Mouse (Mus musculus) left cerebral cortex, postnatal 36 days (tissue): ENCODE data around the gene Asrgl1. TPM values are rescaled to one million over a fixed set of nuclear protein-coding genes. Genes with fewer than 3 reads are reported as not detected.
A peak's percentile ranks its signal among the peaks of the same experiment; 100 is the strongest.
"Not testable (repeated sequence)": the region's sequence is repeated elsewhere in the genome, so short reads cannot be mapped to it uniquely, and the experiment has no call there.

Source experiments
- DNase-seq, 2 experiments: peaks; one replicate each; pipeline ENCODE4 v3.0.0; 2021 to 2022; ENCODE audit warnings: low spot score in 2 of 2, mixed read lengths in 1 of 2
- intact Hi-C: fragments of 180-260 bp; cut with DNase I; formaldehyde crosslinking; loops from one replicate; pipeline ENCODE4 v1.15.1; 2025
- total RNA-seq, 2 experiments: library from RNA; stranded (reverse); gene quantifications; 2 replicates each; pipeline ENCODE4 v1.2.3; 2021

Asrgl1 gene
- 100 to 1,000 TPM; 136 to 137 TPM for total RNA-seq

- intact Hi-C loops, result no loop called here
These were observed at the start of gene Asrgl1 for GRCm38 (mm10) chr19:9135512-9136331. Gene Asrgl1, minus strand, starts transcription at chr19:9135636.

DNA sequence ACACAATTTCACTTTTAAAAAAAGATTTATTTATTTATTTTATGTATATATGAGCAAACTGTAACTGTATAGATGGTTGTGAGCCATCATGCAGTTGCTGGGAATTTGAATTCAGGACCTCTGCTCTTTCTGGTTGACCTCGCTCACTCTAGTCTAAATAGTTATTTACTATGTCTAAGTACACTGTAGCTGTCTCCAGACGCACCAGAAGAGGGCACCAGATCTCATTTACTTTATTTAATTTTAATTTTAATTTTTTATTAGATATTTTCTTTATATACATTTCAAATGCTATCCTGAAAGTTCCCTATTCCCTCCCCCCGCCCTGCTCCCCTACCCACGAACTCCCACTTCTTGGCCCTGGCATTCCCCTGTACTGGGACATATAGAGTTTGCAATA lies 10.8 kb upstream of the Asrgl1 start:
- no peak for DNase-seq
- intact Hi-C loops, result no loop called here

More at GRCm38 (mm10) chr19:9135512-9136331, at the start of gene Asrgl1:
- DNase-seq, result peak; percentile 91 to 92

GRCm38 (mm10) chr19:9143639-9144125 lies 8.2 kb upstream of the Asrgl1 start:
- no peak for DNase-seq

GRCm38 (mm10) chr19:9143230-9143629 lies 7.8 kb upstream of the Asrgl1 start:
- no peak for DNase-seq
- intact Hi-C loops, result no loop called here

More at GRCm38 (mm10) chr19:9143639-9144125, 8.2 kb upstream of the Asrgl1 start:
- intact Hi-C loops, result no loop called here

DNA sequence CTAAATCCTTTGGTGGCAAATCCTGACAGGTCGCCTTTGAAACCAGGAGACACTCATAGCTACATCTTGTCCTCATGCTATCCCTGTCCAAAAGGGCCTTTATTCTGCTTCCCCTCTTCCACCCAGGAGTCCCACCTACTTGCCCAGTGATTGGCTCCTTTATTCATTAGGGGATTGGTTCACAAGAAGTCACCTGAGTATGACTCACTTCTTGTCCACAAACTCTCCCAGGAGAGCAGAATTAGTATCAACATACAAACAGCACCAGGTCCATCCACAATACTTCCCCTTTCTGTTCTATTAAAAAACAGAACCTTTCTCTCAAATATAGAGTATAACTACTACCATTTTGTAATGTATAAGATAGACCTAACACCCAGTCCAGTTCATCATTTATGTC lies 4.9 kb upstream of the Asrgl1 start:
- intact Hi-C loops, DNase-seq: not testable (repeated sequence)

DNA sequence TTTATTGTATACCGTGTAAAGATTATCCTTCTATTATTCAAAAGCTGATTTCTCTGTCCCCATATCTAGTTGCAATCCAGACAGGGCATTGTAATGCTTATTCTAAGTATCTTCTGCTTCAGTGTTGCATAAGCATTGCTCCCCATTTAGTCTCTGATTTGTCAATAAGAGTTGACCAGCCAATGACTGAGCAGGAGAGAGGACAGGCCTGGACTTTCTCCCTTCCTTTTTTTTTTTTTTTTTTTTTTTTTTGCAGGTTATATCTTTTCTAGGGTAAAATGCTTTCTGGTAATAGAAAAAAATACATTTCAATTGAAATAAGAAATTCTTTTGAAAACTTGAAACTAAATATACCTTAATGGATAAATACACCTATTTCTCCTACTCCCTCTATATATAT lies 1.7 kb upstream of the Asrgl1 start:
- DNase-seq, result no peak
- intact Hi-C loops, result no loop called here

DNA sequence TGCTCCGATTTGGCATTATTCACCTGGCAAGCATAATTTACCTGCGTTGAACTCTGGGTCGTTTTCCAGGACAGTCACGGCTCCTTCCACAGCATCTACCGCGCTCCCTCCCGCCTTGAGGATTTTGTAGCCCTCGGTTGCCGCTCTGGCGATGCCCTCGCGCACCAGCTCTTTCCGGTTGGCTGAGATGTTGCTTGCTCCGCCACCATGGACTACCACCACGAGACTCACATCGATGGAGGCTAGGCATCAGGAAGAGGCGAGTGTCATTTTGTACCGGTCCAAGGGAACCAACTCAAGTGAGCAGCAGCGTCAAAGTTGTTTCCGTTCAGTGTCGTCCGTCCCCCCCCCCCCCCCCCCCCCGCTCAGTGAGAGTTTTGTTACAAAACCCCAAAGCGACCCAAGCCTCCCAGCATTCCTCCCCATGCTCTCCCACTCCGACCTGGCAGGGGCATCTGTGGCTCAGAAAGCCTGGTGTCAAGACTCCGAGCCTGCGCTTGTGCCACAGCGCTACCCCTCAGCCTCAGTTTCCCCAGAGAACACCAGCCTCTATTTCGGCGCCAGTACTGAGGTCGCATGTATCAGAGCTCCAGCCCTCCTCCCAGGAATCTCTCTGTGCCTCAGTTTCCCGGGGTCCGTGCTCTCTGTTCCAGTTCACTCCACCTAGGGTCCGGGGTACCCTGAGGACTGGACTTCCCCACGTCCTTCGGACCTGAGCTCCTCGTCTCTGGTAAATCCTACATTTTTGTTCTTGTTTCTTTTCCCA lies 507 bp downstream of the Asrgl1 start:
- peak in 1 of 2 experiments; percentile 41 for DNase-seq
- intact Hi-C loops, result no loop called here

DNA sequence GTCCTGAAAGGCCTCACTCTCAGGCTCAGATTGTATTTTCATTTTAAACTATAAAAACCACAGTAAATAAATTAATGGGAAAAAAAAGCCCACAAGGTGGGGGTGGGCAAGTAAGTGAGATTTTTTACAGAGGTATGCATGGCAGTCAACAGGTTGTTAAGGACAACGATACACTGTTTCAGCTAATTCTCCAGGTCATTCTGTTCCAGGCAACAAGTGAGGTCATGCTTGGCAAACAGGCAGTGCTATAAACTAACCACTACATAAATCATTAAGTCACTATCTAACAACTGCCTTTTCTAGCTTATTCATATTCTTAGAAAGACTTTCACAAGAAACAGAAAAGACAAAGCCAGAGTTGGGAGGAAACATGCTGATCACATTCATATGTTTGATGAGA lies 5.4 kb downstream of the Asrgl1 start:
- intact Hi-C loops, result no loop called here
- no peak for DNase-seq

GRCm38 (mm10) chr19:9128499-9129194 lies 6.8 kb downstream of the Asrgl1 start:
- intact Hi-C loops, result no loop called here
- no peak for DNase-seq

GRCm38 (mm10) chr19:9123986-9124385 lies 11.4 kb downstream of the Asrgl1 start:
- DNase-seq, intact Hi-C loops: not testable (repeated sequence)

DNA sequence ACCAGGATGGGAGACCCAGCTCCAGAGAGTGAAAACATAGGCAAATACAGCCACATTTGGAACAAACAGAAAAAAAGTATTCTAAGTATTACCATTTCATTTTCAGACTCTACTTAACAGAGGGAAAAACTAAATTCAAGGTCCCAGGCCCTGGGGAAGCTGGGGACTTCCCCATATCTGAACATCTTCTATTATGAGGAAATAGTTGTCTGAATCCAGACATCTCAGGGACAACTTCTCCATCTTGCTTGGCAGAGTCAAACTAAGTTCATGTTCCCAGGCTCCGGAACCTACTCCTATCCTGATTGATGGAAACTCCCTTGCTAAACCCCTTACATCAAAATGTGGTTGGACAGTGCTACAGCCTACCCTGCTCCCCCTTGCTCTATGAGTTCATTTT lies 13.0 kb downstream of the Asrgl1 start:
- DNase-seq, result no peak
- intact Hi-C loops, result no loop called here

- intact Hi-C loops, result no loop called here
These were observed 15.6 kb downstream of the Asrgl1 start for GRCm38 (mm10) chr19:9119655-9120425.

DNA sequence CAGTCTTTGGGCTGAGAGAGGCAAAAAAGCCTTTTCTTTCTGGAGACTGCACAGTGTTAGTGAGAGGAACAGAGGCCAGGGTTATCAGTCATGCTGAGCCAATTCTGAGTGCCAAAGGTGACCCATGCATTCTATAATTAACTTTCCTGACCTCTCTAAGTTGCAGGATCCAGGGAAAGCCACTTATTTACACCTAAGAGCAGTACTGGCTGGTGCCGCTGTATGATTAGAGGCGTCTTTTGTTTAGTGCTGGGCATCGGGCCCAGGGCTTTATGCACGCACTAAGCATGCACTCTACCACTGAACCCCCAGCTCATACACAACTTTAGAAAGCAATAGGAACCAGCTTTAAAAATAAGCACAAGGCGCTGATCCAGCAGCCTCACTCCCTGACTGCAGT lies 18.2 kb downstream of the Asrgl1 start:
- intact Hi-C loops, result no loop called here
- no peak for DNase-seq

More at GRCm38 (mm10) chr19:9119655-9120425, 15.6 kb downstream of the Asrgl1 start:
- no peak for DNase-seq

GRCm38 (mm10) chr19:9116268-9116667 lies 19.2 kb downstream of the Asrgl1 start:
- no peak for DNase-seq
- intact Hi-C loops, result no loop called here

GRCm38 (mm10) chr19:9112043-9112442 lies 23.4 kb downstream of the Asrgl1 start:
- DNase-seq, result no peak
- intact Hi-C loops, result loop anchor here (5.0 kb wide), 1 partner anchor 255 kb away; no protein-coding TSS in a partner anchor

DNA sequence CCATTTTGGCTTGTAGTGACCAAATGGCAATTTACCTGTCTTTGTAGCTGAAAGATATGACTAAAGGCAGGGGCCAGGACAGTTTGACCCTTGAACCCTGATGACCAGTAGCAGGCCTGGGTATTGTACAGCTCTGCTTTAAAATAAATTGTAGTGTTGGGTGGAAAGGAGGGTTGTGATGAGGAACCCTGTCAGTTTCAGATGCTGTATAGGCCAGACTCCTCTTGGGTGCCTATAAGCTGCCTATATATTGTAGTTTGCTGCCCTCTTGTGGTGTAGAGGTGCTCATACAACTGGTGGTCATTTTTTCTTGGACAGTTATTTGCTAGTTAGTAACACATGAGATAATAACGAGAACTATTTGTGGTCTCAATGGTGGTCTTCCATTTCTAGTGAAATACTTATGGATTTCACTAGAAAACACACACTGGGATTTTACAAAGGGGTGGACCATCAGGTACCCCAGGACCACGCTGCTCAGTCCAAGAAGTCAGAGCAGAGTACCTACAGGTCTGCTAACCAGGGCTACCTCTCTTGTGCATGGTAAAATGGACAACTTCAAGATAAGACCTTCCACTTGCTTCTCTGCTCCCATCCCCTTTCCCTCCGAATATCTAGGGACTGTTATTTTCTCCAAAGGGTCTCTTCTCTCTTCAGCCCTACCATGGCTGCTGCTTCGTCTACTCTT lies 25.1 kb downstream of the Asrgl1 start:
- peak in 1 of 2 experiments; percentile 37 for DNase-seq
- intact Hi-C loops, result loop anchor here (5.0 kb wide), 1 partner anchor 253 kb away; no protein-coding TSS in a partner anchor

DNA sequence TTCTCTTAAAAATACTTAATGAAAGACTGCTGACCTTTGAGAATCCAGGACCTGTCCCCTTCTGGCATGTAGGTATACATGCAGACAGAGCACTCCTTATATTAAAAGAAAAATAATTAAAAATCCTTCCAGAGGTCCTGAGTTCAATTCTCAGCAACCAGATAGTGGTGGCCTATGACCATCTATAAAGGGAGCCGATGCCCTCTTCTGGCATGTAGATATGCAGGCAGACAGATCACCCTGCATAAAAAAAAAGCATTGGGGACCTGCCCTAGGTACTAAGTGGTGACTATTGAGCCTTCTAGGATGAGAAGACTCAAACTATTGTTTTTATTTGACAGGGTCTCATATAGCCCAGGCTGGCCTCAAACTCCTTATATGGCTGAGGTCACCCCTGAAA lies 26.9 kb downstream of the Asrgl1 start:
- no peak for DNase-seq
- intact Hi-C loops, result no loop called here

DNA sequence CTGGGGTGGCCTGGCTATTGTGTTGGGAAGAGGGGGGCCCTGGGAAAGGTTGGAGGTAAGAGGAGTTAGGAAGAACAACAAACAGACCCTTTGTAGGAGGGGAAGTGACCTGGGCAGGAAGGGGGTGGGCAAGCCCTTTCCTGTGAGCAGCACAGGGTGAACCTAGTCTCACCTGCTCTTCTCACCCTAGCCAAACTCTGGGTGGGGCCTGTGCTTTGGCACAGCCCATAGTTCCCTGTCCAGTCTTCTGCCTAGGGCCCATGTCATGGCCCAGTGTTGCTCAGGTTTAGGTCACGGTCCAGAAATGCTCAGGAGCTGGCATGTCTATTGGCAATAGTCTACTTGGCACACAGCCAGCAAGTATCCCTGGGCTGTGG lies 28.1 kb downstream of the Asrgl1 start:
- DNase-seq, result no peak
- intact Hi-C loops, result no loop called here
